Mouse (Mus musculus): ENCODE measurements around the gene Mansc4. TPM values are rescaled to one million over a fixed set of nuclear protein-coding genes. Genes with fewer than 3 reads are reported as not detected.

Mansc4 gene
- not detected for polyA plus RNA-seq (2017; shearing (Covaris generic))

DNA sequence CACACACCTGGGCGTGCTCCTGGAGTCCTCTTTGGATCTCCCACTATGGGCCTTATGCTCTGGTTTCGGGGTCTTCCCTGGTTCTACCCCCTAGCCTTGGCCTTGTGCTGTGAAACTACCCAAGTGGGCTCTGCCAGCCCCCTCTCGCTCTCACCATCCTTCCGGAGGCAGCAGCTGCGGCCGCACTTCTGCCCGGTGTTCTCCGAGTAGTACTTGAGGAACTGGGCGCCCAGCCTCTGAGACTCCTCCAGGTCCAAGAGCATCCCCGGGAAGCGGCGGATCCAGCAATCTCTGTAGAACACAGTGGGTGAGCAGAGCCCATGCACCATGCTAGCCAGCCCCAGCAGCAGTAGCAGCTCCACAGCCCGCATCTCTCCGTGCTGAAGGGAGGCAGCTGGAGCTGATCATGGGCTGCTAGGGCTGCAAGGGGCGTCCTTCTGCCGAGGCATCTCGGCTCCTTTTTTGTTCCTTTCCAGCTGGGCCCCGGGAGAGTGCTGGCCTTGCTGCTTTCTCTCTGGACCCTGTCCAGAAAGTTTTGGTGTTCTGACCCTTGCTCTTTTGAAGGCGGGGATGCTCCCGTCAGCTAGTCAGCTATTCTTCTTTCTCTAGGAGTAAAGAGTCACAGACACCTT is at the start of gene Mansc4:
TSS of gene Mansc4 (minus strand) at position 439 of the 632 bp plus-strand sequence.

DNA sequence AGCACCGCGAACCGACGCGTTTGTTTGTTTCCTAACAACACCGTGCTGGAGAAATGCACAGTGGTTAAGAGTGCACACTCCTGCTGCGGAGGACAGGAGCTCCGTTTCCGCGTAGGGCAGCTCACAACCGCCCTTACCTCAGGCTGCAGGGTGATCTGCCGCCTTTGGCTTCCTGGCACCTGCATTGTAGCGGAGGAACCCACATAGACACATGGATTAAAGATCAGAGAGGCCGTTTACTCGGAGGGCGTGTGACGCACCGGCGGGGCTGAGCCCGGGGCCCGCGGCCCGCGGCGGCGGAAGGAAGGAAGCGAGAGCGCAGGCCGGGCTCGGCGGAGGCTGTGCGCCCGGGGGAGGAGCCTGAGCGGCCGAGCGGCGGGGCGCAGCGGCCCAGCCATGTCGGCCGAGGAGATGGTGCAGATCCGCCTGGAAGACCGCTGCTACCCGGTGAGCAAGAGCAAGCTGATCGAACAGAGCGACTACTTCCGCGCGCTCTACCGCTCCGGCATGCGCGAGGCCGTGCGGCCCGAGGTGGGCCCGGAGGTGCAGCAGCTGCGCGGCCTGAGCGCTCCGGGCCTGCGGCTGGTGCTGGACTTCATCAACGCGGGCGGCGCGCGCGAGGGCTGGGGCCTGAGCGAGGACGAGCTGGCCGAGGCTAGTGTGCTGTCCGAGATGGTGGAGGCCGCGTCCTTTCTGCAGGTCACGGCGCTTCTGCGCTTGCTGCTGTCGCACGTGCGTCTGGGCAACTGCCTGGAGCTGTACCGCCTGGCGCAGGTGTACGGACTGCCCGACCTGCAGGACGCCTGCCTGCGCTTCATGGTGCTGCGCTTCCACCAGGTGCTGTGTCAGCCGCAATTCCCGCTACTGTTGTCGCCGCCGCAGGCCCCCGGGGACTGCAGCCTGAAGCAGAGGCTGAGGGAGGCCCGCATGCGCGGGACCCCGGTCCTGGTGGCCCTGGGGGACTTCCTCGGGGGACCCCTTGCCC is 4.6 kb upstream of the Mansc4 start, which contains the start of gene Klhl42:
TSS of gene Klhl42 (plus strand) at position 244 of the 985 bp plus-strand sequence.

DNA sequence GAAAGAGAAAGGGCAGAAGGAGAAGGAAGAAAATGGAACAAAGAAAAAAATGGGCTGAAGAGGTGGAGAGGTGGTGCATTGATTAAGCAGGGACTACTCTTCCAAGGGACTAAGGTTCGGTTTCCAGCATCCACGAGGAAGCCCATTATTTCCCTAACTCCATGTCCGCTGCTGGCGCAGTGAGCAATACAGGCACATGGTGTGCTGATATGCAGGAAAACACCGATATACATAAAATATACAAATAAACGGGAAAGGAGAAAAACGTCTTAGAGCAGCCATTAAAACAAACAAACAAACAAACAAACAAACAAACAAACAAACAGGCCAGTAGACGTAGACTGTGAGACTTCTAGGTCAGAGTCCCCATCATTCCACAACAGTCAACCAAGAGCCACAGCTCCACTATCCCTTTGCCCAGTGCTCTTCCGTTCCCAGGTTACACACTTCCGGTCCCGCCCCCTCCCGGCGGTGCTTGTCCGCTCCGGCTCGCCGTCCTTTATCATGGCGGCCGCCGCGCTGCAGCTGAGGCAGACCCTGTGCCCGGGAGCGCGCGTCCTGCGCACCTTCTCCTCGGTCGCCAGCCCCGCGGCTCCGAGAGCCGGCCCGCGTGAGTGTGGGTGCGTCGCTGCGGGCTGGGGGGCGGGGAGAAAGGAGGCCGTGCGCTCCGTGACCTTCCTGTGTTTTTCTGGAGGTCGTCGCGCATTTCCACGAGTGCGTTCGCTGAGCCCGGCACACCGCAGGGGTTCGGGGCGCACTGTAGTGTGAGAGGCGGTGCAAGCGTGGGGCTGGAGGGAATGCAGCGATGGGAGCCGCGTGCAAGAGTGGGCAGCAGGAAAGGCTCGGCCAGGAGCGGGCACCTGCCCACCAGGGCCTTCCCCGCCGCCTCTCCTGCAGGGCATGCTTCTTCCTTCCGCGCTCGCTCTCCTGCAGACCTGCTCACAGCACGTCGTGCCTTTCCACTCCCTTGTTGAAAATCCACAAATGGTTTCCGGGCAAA is 44.2 kb downstream of the Mansc4 start, which contains the start of gene Mrps35:
TSS of gene Mrps35 (plus strand) at position 474 of the 1,000 bp plus-strand sequence.

DNA sequence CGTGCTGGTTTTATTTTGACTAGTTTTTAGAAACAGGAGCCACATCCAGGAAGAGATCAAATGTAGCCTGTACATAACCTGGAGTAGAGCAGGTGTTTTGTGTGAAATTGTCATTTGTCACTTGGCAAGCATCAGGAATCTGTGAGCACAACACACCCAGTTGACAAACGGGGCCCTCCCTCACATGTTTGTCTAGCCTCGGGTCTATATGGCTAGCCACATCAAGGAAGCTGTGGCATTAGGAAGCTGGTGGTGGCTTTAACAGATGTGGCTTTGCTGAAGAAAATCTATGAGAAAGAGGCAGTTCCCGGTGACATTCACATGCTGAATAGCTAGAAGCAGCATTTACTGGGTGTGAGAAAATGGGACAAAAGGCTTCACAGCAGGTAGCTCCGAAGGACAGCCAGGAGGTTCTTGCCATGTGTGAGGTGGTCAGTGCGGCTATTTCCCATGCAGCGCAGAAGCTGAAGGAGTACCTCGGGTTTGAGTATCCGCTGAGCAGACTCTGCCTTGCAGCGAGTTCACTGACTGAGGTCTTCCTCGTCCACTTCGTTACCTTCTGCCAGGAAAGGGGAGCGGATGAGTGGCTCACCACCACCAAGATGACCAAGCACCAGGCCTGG is 54.4 kb downstream of the Mansc4 start, which contains the start of gene Rep15:
TSS of gene Rep15 (plus strand) at position 282 of the 623 bp plus-strand sequence.

Other genes with a start within 250 kb of the Mansc4 start
- not detected for gene Smco2, start 236.9 kb downstream of the Mansc4 start, polyA plus RNA-seq (2017; shearing (Covaris generic))
- gene Ppfibp1, start 198.5 kb downstream of the Mansc4 start, polyA plus RNA-seq (2017; shearing (Covaris generic)) = 3.9 TPM
- not detected for gene 1700034J05Rik, start 132.6 kb downstream of the Mansc4 start, polyA plus RNA-seq (2017; shearing (Covaris generic))
- gene Rep15, start 54.4 kb downstream of the Mansc4 start, polyA plus RNA-seq (2017; shearing (Covaris generic)) = 0.27 TPM
- 54.7 TPM for gene Mrps35, start 44.3 kb downstream of the Mansc4 start, polyA plus RNA-seq (2017; shearing (Covaris generic))
- 12.8 TPM for gene Klhl42, start 4.3 kb upstream of the Mansc4 start, polyA plus RNA-seq (2017; shearing (Covaris generic))
- gene Pthlh, start 177.2 kb upstream of the Mansc4 start, polyA plus RNA-seq (2017; shearing (Covaris generic)) = not detected